Mouse (Mus musculus) MEL (cell line): ENCODE data around the gene She. TPM values are rescaled to one million over a fixed set of nuclear protein-coding genes. Genes with fewer than 3 reads are reported as not detected.
A peak's percentile ranks its signal among the peaks of the same experiment; 100 is the strongest.
"Not testable (repeated sequence)": the region's sequence is repeated elsewhere in the genome, so short reads cannot be mapped to it uniquely, and the experiment has no call there.

ENCODE experiments used
- DNase-seq: peaks from one replicate; pipeline ENCODE4 v3.0.0; 2011; ENCODE audit warnings: low read depth, low spot score
- H3K27ac ChIP-seq: 2 replicates; pipeline ENCODE4 v1.5.1; 2012; ENCODE audit warnings: low read depth, mild to moderate bottlenecking, control low read depth, low read length, moderate library complexity; ENCODE audit not compliant: control insufficient read depth
- H3K27me3 ChIP-seq, 2 experiments: fragments of 150-350 bp in 1 of 2; sonication (generic) in 1 of 2; 2 replicates each; pipeline ENCODE4 v1.6.1; 2012; ENCODE audit warnings: low read length in 2 of 2, mild to moderate bottlenecking in 2 of 2, improper control_type of control experiment in 1 of 2, moderate library complexity in 1 of 2; ENCODE audit not compliant: insufficient read depth in 2 of 2, control insufficient read depth in 1 of 2
- H3K36me3 ChIP-seq, 2 experiments: 2 replicates each; pipeline ENCODE4 v1.6.1; 2012 to 2014; ENCODE audit warnings: low read length in 2 of 2, improper control_type of control experiment in 1 of 2, inconsistent platforms in 1 of 2, mild to moderate bottlenecking in 1 of 2; ENCODE audit not compliant: insufficient read depth in 2 of 2, control insufficient read depth in 1 of 2
- H3K4me1 ChIP-seq, 2 experiments: fragments of 150-350 bp in 1 of 2; sonication (generic) in 1 of 2; 2 replicates each; pipeline ENCODE4 v1.6.1; 2012; ENCODE audit warnings: low read length in 2 of 2, improper control_type of control experiment in 1 of 2, mild to moderate bottlenecking in 1 of 2; ENCODE audit not compliant: insufficient read depth in 2 of 2, control insufficient read depth in 1 of 2
- H3K4me3 ChIP-seq, 2 experiments: fragments of 150-350 bp in 1 of 2; sonication (generic) in 1 of 2; 2 replicates each; pipeline ENCODE4 v1.5.1; 2012; ENCODE audit warnings: low read depth in 2 of 2, low read length in 2 of 2, mild to moderate bottlenecking in 2 of 2, moderate library complexity in 2 of 2, control low read depth in 1 of 2, improper control_type of control experiment in 1 of 2; ENCODE audit not compliant: control insufficient read depth in 1 of 2, insufficient read depth in 1 of 2
- H3K79me2 ChIP-seq: 2 replicates; pipeline ENCODE4 v1.6.1; 2012; ENCODE audit warnings: mild to moderate bottlenecking, low read length, moderate library complexity; ENCODE audit not compliant: control insufficient read depth, poor library complexity, insufficient read depth
- H3K9ac ChIP-seq: 2 replicates; pipeline ENCODE4 v1.6.1; 2012; ENCODE audit warnings: low read depth, mild to moderate bottlenecking, control low read depth, low read length, moderate library complexity; ENCODE audit not compliant: control insufficient read depth, poor library complexity, severe bottlenecking
- H3K9me3 ChIP-seq: fragments of 150-350 bp; sonication (generic); replicated peaks from 2 replicates; pipeline ENCODE4 v1.6.1; 2012; ENCODE audit warnings: mild to moderate bottlenecking, low read length, improper control_type of control experiment, moderate library complexity; ENCODE audit not compliant: insufficient read depth
- BHLHE40 ChIP-seq: IDR thresholded peaks from 2 replicates; pipeline ENCODE4 v1.6.1; 2012; ENCODE audit warnings: low read depth, mild to moderate bottlenecking, inconsistent platforms, low read length, improper control_type of control experiment, borderline replicate concordance
- CHD1 ChIP-seq: IDR thresholded peaks from 2 replicates; pipeline ENCODE4 v1.6.1; 2012; ENCODE audit warnings: low read depth, mild to moderate bottlenecking, inconsistent platforms, low read length, improper control_type of control experiment
- E2F4 ChIP-seq: IDR thresholded peaks from 2 replicates; pipeline ENCODE4 v1.6.1; 2011; ENCODE audit warnings: low read depth, low read length, improper control_type of control experiment, borderline replicate concordance
- ELF1 ChIP-seq: IDR thresholded peaks from 2 replicates; pipeline ENCODE4 v1.6.1; 2014; ENCODE audit warnings: low read depth, mild to moderate bottlenecking, inconsistent platforms, low read length, improper control_type of control experiment, moderate library complexity
- ETS1 ChIP-seq: IDR thresholded peaks from 2 replicates; pipeline ENCODE4 v1.6.1; 2012; ENCODE audit warnings: low read depth, mild to moderate bottlenecking, inconsistent platforms, low read length, improper control_type of control experiment, moderate library complexity
- GATA1 ChIP-seq: IDR thresholded peaks from 2 replicates; pipeline ENCODE4 v1.6.1; 2011; ENCODE audit warnings: low read depth, low read length, improper control_type of control experiment
- HCFC1 ChIP-seq: IDR thresholded peaks from 2 replicates; pipeline ENCODE4 v1.6.1; 2012; ENCODE audit warnings: low read depth, mild to moderate bottlenecking, inconsistent platforms, low read length, improper control_type of control experiment, moderate library complexity
- JUND ChIP-seq: IDR thresholded peaks from 2 replicates; pipeline ENCODE4 v1.6.1; 2011; ENCODE audit warnings: low read depth, mild to moderate bottlenecking, improper control_type of control experiment, low read length
- MAZ ChIP-seq: IDR thresholded peaks from 2 replicates; pipeline ENCODE4 v1.6.1; 2012; ENCODE audit warnings: low read depth, mild to moderate bottlenecking, inconsistent platforms, low read length, improper control_type of control experiment
- MEF2A ChIP-seq: IDR thresholded peaks from 2 replicates; pipeline ENCODE4 v1.6.1; 2014; ENCODE audit warnings: low read depth, mild to moderate bottlenecking, inconsistent platforms, low read length, improper control_type of control experiment; ENCODE audit not compliant: poor library complexity, insufficient replicate concordance, severe bottlenecking; ENCODE audit errors: extremely low read depth
- NRF1 ChIP-seq: IDR thresholded peaks from 2 replicates; pipeline ENCODE4 v1.6.1; 2014; ENCODE audit warnings: low read depth, mild to moderate bottlenecking, inconsistent platforms, low read length, improper control_type of control experiment, moderate library complexity; ENCODE audit not compliant: poor library complexity, insufficient read depth, severe bottlenecking
- POLR2AphosphoS2 ChIP-seq: IDR thresholded peaks from 2 replicates; pipeline ENCODE4 v1.6.1; 2011; ENCODE audit warnings: low read length, improper control_type of control experiment
- RCOR1 ChIP-seq: IDR thresholded peaks from 2 replicates; pipeline ENCODE4 v1.6.1; 2012; ENCODE audit warnings: low read depth, mild to moderate bottlenecking, inconsistent platforms, low read length, improper control_type of control experiment
- SIN3A ChIP-seq: IDR thresholded peaks from 2 replicates; pipeline ENCODE4 v1.6.1; 2012; ENCODE audit warnings: low read length, improper control_type of control experiment, inconsistent platforms
- TAL1 ChIP-seq: IDR thresholded peaks from 2 replicates; pipeline ENCODE4 v1.6.1; 2012; ENCODE audit warnings: mild to moderate bottlenecking, inconsistent platforms, low read length, moderate library complexity, mixed read lengths
- TCF12 ChIP-seq: IDR thresholded peaks from 2 replicates; pipeline ENCODE4 v1.6.1; 2014; ENCODE audit warnings: low read depth, mild to moderate bottlenecking, inconsistent platforms, low read length, improper control_type of control experiment, moderate library complexity
- USF1 ChIP-seq: IDR thresholded peaks from 2 replicates; pipeline ENCODE4 v1.6.1; 2014; ENCODE audit warnings: low read depth, mild to moderate bottlenecking, inconsistent platforms, low read length, improper control_type of control experiment, moderate library complexity
- USF2 ChIP-seq, 2 experiments: IDR thresholded peaks; 2 replicates each; pipeline ENCODE4 v1.6.1; 2011 to 2012; ENCODE audit warnings: improper control_type of control experiment in 2 of 2, low read length in 2 of 2, borderline replicate concordance in 1 of 2, inconsistent platforms in 1 of 2, low read depth in 1 of 2, mild to moderate bottlenecking in 1 of 2; ENCODE audit not compliant: insufficient read depth in 1 of 2
- ZC3H11A ChIP-seq: IDR thresholded peaks from 2 replicates; pipeline ENCODE4 v1.6.1; 2012; ENCODE audit warnings: low read depth, mild to moderate bottlenecking, inconsistent platforms, low read length, improper control_type of control experiment
- ZMIZ1 ChIP-seq: IDR thresholded peaks from 2 replicates; pipeline ENCODE4 v1.6.1; 2012; ENCODE audit warnings: low read depth, mild to moderate bottlenecking, inconsistent platforms, low read length, improper control_type of control experiment, moderate library complexity
- ZNF384 ChIP-seq: IDR thresholded peaks from 2 replicates; pipeline ENCODE4 v1.6.1; 2012; ENCODE audit warnings: low read depth, mild to moderate bottlenecking, inconsistent platforms, low read length, improper control_type of control experiment
- polyA plus RNA-seq, 2 experiments: library from polyadenylated mRNA; stranded (reverse) in 1 of 2; unstranded in 1 of 2; fragments of >175 nt in 1 of 2; fragments of >200 nt in 1 of 2; gene quantifications; 2 replicates each; pipeline versions ENCODE4 v1.2.1 to v1.2.4; 2012; ENCODE audit warnings: low replicate concordance in 2 of 2, low read depth in 1 of 2; ENCODE audit not compliant: insufficient read length in 2 of 2, insufficient read depth in 1 of 2, missing spikeins in 1 of 2
- total RNA-seq: library from RNA; depleted of rRNA; stranded (reverse); fragments of 300-350 nt; gene quantifications from 2 replicates; pipeline ENCODE4 v1.2.3, GENCODE M21; 2012

She gene
- total and polyA plus RNA-seq, 3 experiments: 3.3 to 3.5 TPM; not detected in 1

DNA sequence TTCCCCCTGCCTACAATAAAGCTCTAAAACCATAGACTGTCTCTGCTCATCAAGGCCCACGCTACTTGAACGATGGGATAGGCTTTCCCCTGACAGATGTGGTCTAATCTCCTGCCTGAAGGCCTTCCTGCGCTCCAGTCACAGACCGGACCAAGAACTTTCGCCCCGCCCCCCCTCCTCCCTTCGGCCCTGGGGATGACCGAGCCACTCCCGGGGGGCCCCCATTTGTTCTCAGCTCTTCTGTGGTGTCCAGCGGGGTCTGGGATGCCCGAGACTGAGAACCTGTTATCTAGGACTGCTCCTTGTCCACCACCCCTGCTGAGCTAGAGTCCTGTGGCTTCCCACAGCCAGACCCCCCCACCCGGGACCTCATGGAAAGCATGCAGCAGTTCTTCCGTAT is 31.7 kb upstream of the She start:
- no peaks in the 10 kb centered on the region for H3K79me2 ChIP-seq
- H3K27me3 ChIP-seq: no peaks in the 10 kb centered on the region
- H3K4me1 ChIP-seq: peaks cover 0 to 14% of the 10 kb centered on the region in 2 experiments; a peak in 2 of 4 replicates
- H3K9me3 ChIP-seq: no peaks in the 10 kb centered on the region
- DNase-seq: no peak
- no peak for TF ChIP-seq ELF1
- TF ChIP-seq TCF12: no peak
- no peak for TF ChIP-seq POLR2AphosphoS2
- TF ChIP-seq CHD1: no peak
- no peak for TF ChIP-seq ZC3H11A
- no peak overlapping the region for H3K4me3 ChIP-seq
- peaks cover 0 to 4% of the 10 kb centered on the region in 2 experiments; a peak in 2 of 4 replicates for H3K36me3 ChIP-seq
- no peak overlapping the region for H3K27ac ChIP-seq
- no peak overlapping the region for H3K9ac ChIP-seq

GRCm38 (mm10) chr3:89800078-89800477 is 31.1 kb upstream of the She start:
- H3K4me1 ChIP-seq: peaks cover 0 to 14% of the 10 kb centered on the region in 2 experiments; a peak in 2 of 4 replicates
- not testable (repeated sequence) for H3K79me2 ChIP-seq, H3K27ac ChIP-seq, H3K27me3 ChIP-seq, H3K4me3 ChIP-seq, H3K9ac ChIP-seq, H3K9me3 ChIP-seq, DNase-seq, H3K36me3 ChIP-seq

- H3K36me3 ChIP-seq: peaks cover 0 to 4% of the 10 kb centered on the region in 2 experiments; a peak in 2 of 4 replicates
- no peak overlapping the region for H3K9ac ChIP-seq
- no peak for DNase-seq
- H3K9me3 ChIP-seq: no peaks in the 10 kb centered on the region
- H3K79me2 ChIP-seq: no peaks in the 10 kb centered on the region
- H3K4me1 ChIP-seq: peaks cover 0 to 8% of the 10 kb centered on the region in 2 experiments; a peak in 2 of 4 replicates
- H3K4me3 ChIP-seq: peak overlapping the region in 1 of 2 experiments; percentile 14; a peak in 1 of 4 replicates
- H3K27ac ChIP-seq: no peak overlapping the region
- H3K27me3 ChIP-seq: no peaks in the 10 kb centered on the region
- TF ChIP-seq USF1 (no peak), NRF1 (no peak), JUND (no peak), ZMIZ1 (no peak), BHLHE40 (no peak), MAZ (no peak), GATA1 (no peak), SIN3A (no peak), TCF12 (no peak), TAL1 (no peak), USF2 (IDR thresholded peaks at IDR 0.05; ENCODE audit: borderline replicate concordance in 1 of 2, insufficient read depth in 1 of 2, low read depth in 1 of 2, low read length in 2 of 2) (no peak), HCFC1 (no peak), ETS1 (no peak), MEF2A (no peak), ELF1 (no peak), RCOR1 (no peak), E2F4 (no peak), ZNF384 (no peak)
Measured at GRCm38 (mm10) chr3:89800774-89801506, 30.2 kb upstream of the She start.
